Mouse (Mus musculus) heart, adult 10 weeks (tissue): ENCODE measurements around the gene Gpr39. TPM values are rescaled to one million over a fixed set of nuclear protein-coding genes. Genes with fewer than 3 reads are reported as not detected.

Source experiments
- polyA plus RNA-seq: library from polyadenylated mRNA; stranded (reverse); fragments of 350-450 nt; fragmentation: Illumina TruSeq; extraction: RNeasy Lipid Tissue Mini Kit (QIAGEN cat#74804); gene quantifications from one replicate; pipeline ENCODE4 v1.2.3, GENCODE M21; 2014; ENCODE audit warnings: low read depth, low replicate concordance

The Gpr39 gene
- polyA plus RNA-seq = 0.52 TPM

GRCm38 (mm10) chr1:125676790-125677273 lies at the start of gene Gpr39:
Gene Gpr39, plus strand, starts transcription at chr1:125676995.

GRCm38 (mm10) chr1:125912601-125913600 lies 236.1 kb downstream of the Gpr39 start, which contains the start of gene Lypd1:
Gene Lypd1, minus strand, starts transcription at chr1:125913101.

Other genes with a start within 250 kb of the Gpr39 start
- 102 TPM for gene Actr3, start 241.3 kb upstream of the Gpr39 start, polyA plus RNA-seq
- 109 TPM for gene Slc35f5, start 116.4 kb upstream of the Gpr39 start, polyA plus RNA-seq
- gene Lypd1, start 236.1 kb downstream of the Gpr39 start, polyA plus RNA-seq = 0.97 TPM